Mouse (Mus musculus) forebrain, embryonic 13.5 days (tissue): ENCODE data around the gene Cd248. TPM values are rescaled to one million over a fixed set of nuclear protein-coding genes. Genes with fewer than 3 reads are reported as not detected.

ENCODE experiments used
- ATAC-seq: fragments of 200-750 bp; cut with Nextera tagmentation; 2 replicates; pipeline ENCODE4 v1.8.0; 2017
- H3K27ac ChIP-seq: fragments of 300-500 bp; sonication (generic); 2 replicates; pipeline ENCODE4 v1.5.1; 2015; ENCODE audit warnings: inconsistent platforms, mild to moderate bottlenecking, moderate library complexity
- H3K27me3 ChIP-seq: fragments of 300-500 bp; sonication (generic); 2 replicates; pipeline ENCODE4 v1.6.1; 2015; ENCODE audit warnings: mild to moderate bottlenecking, inconsistent platforms
- H3K36me3 ChIP-seq: fragments of 300-500 bp; sonication (generic); 2 replicates; pipeline ENCODE4 v1.6.1; 2015; ENCODE audit warnings: mild to moderate bottlenecking, inconsistent platforms; ENCODE audit not compliant: poor library complexity, severe bottlenecking
- H3K4me1 ChIP-seq: fragments of 300-500 bp; sonication (generic); 2 replicates; pipeline ENCODE4 v1.6.1; 2015; ENCODE audit warnings: inconsistent platforms
- H3K4me2 ChIP-seq: fragments of 300-500 bp; sonication (generic); 2 replicates; pipeline ENCODE4 v1.6.1; 2015; ENCODE audit warnings: inconsistent platforms, mild to moderate bottlenecking, moderate library complexity
- H3K4me3 ChIP-seq: fragments of 300-500 bp; sonication (generic); 2 replicates; pipeline ENCODE4 v1.5.1; 2015; ENCODE audit warnings: mild to moderate bottlenecking, inconsistent platforms
- H3K9ac ChIP-seq: fragments of 300-500 bp; sonication (generic); 2 replicates; pipeline ENCODE4 v1.6.1; 2015; ENCODE audit warnings: mild to moderate bottlenecking, inconsistent platforms
- H3K9me3 ChIP-seq: fragments of 300-500 bp; sonication (generic); replicated peaks from 2 replicates; pipeline ENCODE4 v1.6.1; 2016; ENCODE audit warnings: inconsistent platforms
- WGBS: fragments of 180-500 bp; shearing (Covaris S2); methylation state at CpG from one replicate; pipeline ENCODE4 v1.1.7; 2015; 5-methylcytosine and 5-hydroxymethylcytosine counted together
- polyA plus RNA-seq: library from polyadenylated mRNA; unstranded; fragments of >200 nt; fragmentation: Nextera tagmentation; extraction: Ambion mirVana; gene quantifications from 2 replicates; pipeline ENCODE4 v1.2.1, GENCODE M21; 2015

Gene Cd248
- polyA plus RNA-seq, 1 experiment from 2014 or later: 7.0 TPM

DNA sequence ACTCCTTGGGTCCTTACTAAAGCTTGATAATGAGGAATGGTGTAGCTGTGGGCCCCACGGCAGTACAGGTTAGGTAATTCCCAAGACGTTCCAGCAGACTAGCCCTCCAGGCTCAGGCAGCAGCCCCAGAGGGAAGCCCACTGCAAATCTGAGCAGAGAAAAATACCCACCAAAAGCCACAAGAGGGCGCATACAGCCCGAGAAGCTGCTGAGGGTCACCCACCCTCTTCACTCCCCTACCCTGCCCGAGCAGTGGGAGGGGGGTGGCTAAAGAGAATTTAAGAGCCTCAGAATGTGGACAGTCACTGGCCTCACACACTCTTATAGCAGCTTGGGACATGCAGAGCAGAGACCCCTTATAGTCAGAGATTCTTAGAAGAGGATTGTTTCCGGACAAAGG lies 11.6 kb upstream of the Cd248 start:
- Histone ChIP-seq H3K27ac (no peak overlapping the region), H3K4me3 (no peak overlapping the region), H3K27me3 (peaks cover 35% of the 10 kb centered on the region), H3K36me3 (no peaks in the 10 kb centered on the region), H3K4me2 (no peak overlapping the region), H3K4me1 (peaks cover 21% of the 10 kb centered on the region), H3K9ac (no peak overlapping the region), H3K9me3 (no peaks in the 10 kb centered on the region)
- 11% methylated on average over 6 of the region's 6 CpGs for WGBS
- ATAC-seq: peak; percentile 71

- Histone ChIP-seq H3K27ac (no peak overlapping the region), H3K4me2 (no peak overlapping the region), H3K36me3 (no peaks in the 10 kb centered on the region), H3K4me3 (no peak overlapping the region), H3K4me1 (peaks cover 21% of the 10 kb centered on the region), H3K9ac (no peak overlapping the region), H3K27me3 (peaks cover 16% of the 10 kb centered on the region), H3K9me3 (no peaks in the 10 kb centered on the region)
- 27% methylated on average over 16 of the region's 16 CpGs for WGBS
- no peak for ATAC-seq
Measured at GRCm38 (mm10) chr19:5057876-5058775, 9.8 kb upstream of the Cd248 start.

GRCm38 (mm10) chr19:5058801-5059771 lies 8.8 kb upstream of the Cd248 start:
- Histone ChIP-seq H3K27me3 (peaks cover 8% of the 10 kb centered on the region), H3K27ac (no peak overlapping the region), H3K9ac (no peak overlapping the region), H3K36me3 (no peaks in the 10 kb centered on the region), H3K9me3 (no peaks in the 10 kb centered on the region), H3K4me3 (no peak overlapping the region), H3K4me2 (no peak overlapping the region), H3K4me1 (peaks cover 21% of the 10 kb centered on the region)
- ATAC-seq: no peak
- 19% methylated on average over 10 of the region's 10 CpGs for WGBS

GRCm38 (mm10) chr19:5060365-5061330 lies 7.2 kb upstream of the Cd248 start:
- 0 out of 2 replicates have a peak, but pooled peaks have one; percentile 28 for ATAC-seq
- H3K9ac ChIP-seq: no peak overlapping the region
- H3K27ac ChIP-seq: no peak overlapping the region
- no peaks in the 10 kb centered on the region for H3K9me3 ChIP-seq
- no peaks in the 10 kb centered on the region for H3K36me3 ChIP-seq
- peaks cover 3% of the 10 kb centered on the region for H3K27me3 ChIP-seq
- peaks cover 21% of the 10 kb centered on the region for H3K4me1 ChIP-seq
- no peak overlapping the region for H3K4me2 ChIP-seq
- 47% methylated on average over 5 of the region's 5 CpGs for WGBS
- no peak overlapping the region for H3K4me3 ChIP-seq

DNA sequence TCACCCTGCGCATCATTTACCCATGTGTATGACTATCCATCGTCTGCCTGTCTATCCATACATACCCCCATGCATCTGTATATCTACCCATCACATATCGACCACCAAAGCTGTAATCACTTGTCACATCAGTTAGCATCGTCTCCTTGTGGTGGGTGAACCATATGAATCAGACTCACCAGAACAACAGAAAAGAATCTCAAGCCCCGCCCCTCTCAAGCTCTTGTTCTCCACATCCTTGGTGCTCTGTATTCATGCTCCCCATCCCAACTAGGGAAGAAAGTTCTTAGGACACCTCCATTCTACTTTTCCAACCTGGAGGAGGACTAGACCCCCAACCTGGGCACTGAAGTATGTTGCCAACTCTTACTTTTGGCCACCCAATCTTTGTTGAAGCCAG lies 5.8 kb upstream of the Cd248 start:
- Histone ChIP-seq H3K9me3 (no peaks in the 10 kb centered on the region), H3K4me2 (no peak overlapping the region), H3K36me3 (no peaks in the 10 kb centered on the region), H3K4me1 (peaks cover 17% of the 10 kb centered on the region), H3K27ac (no peak overlapping the region), H3K4me3 (no peak overlapping the region), H3K9ac (no peak overlapping the region), H3K27me3 (peaks cover 15% of the 10 kb centered on the region)
- WGBS: 87% methylated on average over 5 of the region's 5 CpGs
- no peak for ATAC-seq

- 93% methylated on average over 6 of the region's 6 CpGs for WGBS
- peaks cover 19% of the 10 kb centered on the region for H3K27me3 ChIP-seq
- ATAC-seq: no peak
Measured at GRCm38 (mm10) chr19:5062446-5062845, 5.4 kb upstream of the Cd248 start.

DNA sequence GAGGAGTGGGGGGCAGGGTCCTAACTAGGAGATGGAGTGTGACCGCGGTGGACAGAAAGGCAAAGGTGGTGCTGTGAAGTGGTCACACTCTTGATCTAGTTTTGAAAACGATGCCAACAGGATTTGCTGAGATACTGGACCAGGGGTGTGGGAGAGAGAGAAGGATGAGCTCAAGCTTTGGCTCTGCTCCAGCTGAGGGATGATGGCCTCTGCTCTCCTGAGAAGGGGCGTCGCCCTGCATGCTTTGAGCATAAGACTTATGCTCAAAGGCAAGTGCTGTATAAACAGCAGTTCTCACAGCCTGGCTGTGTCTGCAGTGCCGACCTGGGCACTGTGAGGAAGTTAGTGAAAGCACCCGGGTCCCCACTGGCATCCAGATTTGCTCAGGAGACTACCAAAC lies 2.8 kb upstream of the Cd248 start:
- H3K4me3 ChIP-seq: no peak overlapping the region
- peaks cover 28% of the 10 kb centered on the region for H3K4me1 ChIP-seq
- no peaks in the 10 kb centered on the region for H3K36me3 ChIP-seq
- ATAC-seq: no peak
- no peak overlapping the region for H3K27ac ChIP-seq
- H3K27me3 ChIP-seq: peaks cover 40% of the 10 kb centered on the region
- 72% methylated on average over 7 of the region's 7 CpGs for WGBS
- no peak overlapping the region for H3K4me2 ChIP-seq
- H3K9me3 ChIP-seq: no peaks in the 10 kb centered on the region
- H3K9ac ChIP-seq: 0 out of 2 replicates have a peak overlapping the region, but pooled peaks have one; percentile 14

More at GRCm38 (mm10) chr19:5062446-5062845, 5.4 kb upstream of the Cd248 start:
- Histone ChIP-seq H3K27ac (no peak overlapping the region), H3K36me3 (no peaks in the 10 kb centered on the region), H3K4me2 (no peak overlapping the region), H3K4me3 (no peak overlapping the region), H3K4me1 (peaks cover 21% of the 10 kb centered on the region), H3K9me3 (no peaks in the 10 kb centered on the region), H3K9ac (no peak overlapping the region)

- peak overlapping the region; percentile 36 for H3K4me3 ChIP-seq
- WGBS: 13% methylated on average over 15 of the region's 15 CpGs
- no peaks in the 10 kb centered on the region for H3K9me3 ChIP-seq
- H3K36me3 ChIP-seq: no peaks in the 10 kb centered on the region
- H3K27me3 ChIP-seq: peaks cover 45% of the 10 kb centered on the region
- no peak overlapping the region for H3K27ac ChIP-seq
- peak overlapping the region; percentile 69 for H3K4me2 ChIP-seq
- ATAC-seq: no peak
- H3K9ac ChIP-seq: peak overlapping the region; percentile 62; the same call in 1 of the 2 replicates
- H3K4me1 ChIP-seq: peaks cover 39% of the 10 kb centered on the region
Measured at GRCm38 (mm10) chr19:5067040-5067799, 658 bp upstream of the Cd248 start.

- no peak for ATAC-seq
- no peaks in the 10 kb centered on the region for H3K36me3 ChIP-seq
- no peaks in the 10 kb centered on the region for H3K9me3 ChIP-seq
- WGBS: 39% methylated on average over 21 of the region's 21 CpGs
- H3K4me2 ChIP-seq: peak overlapping the region; percentile 69
- peaks cover 48% of the 10 kb centered on the region for H3K4me1 ChIP-seq
- peak overlapping the region; percentile 62 for H3K9ac ChIP-seq
- peak overlapping the region; percentile 36 for H3K4me3 ChIP-seq
- no peak overlapping the region for H3K27ac ChIP-seq
- peaks cover 45% of the 10 kb centered on the region for H3K27me3 ChIP-seq
Measured at GRCm38 (mm10) chr19:5068570-5069234, 824 bp downstream of the Cd248 start.

DNA sequence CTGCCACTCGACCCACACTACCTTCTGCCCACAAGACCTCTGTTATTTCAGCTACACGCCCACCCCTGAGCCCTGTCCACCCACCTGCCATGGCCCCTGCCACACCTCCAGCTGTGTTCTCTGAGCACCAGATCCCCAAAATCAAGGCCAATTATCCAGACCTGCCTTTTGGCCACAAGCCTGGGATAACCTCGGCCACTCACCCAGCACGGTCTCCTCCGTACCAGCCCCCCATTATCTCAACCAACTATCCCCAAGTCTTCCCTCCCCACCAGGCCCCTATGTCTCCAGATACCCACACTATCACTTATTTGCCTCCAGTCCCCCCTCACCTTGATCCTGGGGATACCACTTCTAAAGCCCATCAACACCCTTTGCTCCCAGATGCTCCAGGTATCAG lies 1.6 kb downstream of the Cd248 start:
- no peak overlapping the region for H3K27ac ChIP-seq
- no peak overlapping the region for H3K4me3 ChIP-seq
- H3K4me2 ChIP-seq: 0 out of 2 replicates have a peak overlapping the region, but pooled peaks have one; percentile 69
- H3K9ac ChIP-seq: no peak overlapping the region
- H3K36me3 ChIP-seq: no peaks in the 10 kb centered on the region
- no peak for ATAC-seq
- H3K4me1 ChIP-seq: peaks cover 48% of the 10 kb centered on the region
- H3K9me3 ChIP-seq: no peaks in the 10 kb centered on the region
- H3K27me3 ChIP-seq: peaks cover 46% of the 10 kb centered on the region
- 84% methylated on average over 5 of the region's 5 CpGs for WGBS
